Mouse (Mus musculus): ENCODE measurements around the gene Sco2. TPM values are rescaled to one million over a fixed set of nuclear protein-coding genes. Genes with fewer than 3 reads are reported as not detected.

Sco2 gene
- total RNA-seq, 2 experiments from 2014 or later = 29.0 to 30.9 TPM

GRCm38 (mm10) chr15:89373027-89373761 lies 452 bp downstream of the Sco2 start:
- peak; percentile 88 to 91 for DNase-seq

DNA sequence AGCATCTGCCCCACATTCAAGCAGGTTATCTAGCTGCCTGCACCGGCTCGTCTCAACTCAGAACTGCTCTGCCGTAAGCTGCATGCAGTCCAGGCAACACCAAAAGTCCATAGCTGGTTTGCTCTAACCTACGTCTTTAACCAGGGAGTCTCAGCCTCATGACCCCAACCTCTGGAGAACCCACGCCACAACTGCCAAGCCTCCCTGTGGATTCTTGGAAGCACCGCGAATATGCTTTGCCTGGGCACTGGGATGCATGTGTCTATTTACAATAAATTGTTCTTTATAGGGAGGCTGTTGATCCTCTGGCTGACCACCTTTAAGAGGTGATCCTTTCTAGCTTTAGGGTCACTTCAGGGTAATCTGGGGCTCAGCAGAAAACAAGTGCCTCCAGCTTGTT lies 1.1 kb downstream of the Sco2 start:
- DNase-seq = no peak

- no peak for DNase-seq
Observed at GRCm38 (mm10) chr15:89372068-89372467, 1.6 kb downstream of the Sco2 start.

GRCm38 (mm10) chr15:89365141-89365551 lies 8.5 kb downstream of the Sco2 start:
- no peak for DNase-seq

DNA sequence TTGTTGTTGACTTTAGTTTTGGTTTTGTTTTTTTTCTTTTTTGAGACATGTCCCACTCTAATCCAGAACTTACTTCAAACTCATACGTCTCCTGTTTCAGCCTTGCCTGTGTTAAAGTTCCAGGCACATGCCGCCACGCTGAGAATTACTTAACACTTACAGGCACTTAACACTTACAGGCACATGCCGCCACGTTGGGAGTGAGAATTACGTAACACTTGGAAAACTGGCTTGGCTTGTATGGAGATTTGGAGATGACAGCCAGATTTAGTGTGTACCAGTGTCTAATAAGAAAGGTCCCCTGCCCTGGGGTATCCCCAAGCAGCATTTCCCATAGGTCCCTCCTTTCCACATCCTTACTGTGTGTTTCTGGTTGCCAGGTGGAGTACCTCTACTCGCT lies 10.6 kb downstream of the Sco2 start:
- no peak for DNase-seq

GRCm38 (mm10) chr15:89358784-89359183 lies 14.9 kb downstream of the Sco2 start:
- DNase-seq = no peak

DNA sequence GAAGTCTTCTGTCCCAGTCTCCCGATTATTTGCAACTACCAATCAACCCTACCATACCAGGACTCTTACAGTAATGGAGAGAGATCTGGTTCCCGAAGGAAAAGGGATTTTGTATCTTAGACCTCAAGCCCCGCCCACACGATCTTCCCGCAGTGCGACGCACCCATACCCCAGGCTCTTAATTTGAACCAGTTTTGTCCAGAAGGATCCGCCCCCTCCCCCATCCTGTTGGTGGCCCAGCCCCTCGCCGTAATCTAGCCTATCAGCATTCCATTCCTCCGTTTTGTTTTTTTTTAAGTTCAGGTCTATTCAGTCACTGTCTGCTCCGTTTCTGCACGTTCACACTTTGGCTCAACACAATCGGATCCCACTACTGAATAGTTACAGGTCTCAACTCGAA lies 17.3 kb downstream of the Sco2 start:
- peak; percentile 42 to 43 for DNase-seq

- peak; percentile 96 to 99 for DNase-seq
Observed at GRCm38 (mm10) chr15:89355241-89356187, 18.1 kb downstream of the Sco2 start, which contains the start of the genes Lmf2 and Ncaph2. TSS of gene Lmf2 (minus strand) at chr15:89355659. TSS of gene Ncaph2 (plus strand) at chr15:89355719.

DNA sequence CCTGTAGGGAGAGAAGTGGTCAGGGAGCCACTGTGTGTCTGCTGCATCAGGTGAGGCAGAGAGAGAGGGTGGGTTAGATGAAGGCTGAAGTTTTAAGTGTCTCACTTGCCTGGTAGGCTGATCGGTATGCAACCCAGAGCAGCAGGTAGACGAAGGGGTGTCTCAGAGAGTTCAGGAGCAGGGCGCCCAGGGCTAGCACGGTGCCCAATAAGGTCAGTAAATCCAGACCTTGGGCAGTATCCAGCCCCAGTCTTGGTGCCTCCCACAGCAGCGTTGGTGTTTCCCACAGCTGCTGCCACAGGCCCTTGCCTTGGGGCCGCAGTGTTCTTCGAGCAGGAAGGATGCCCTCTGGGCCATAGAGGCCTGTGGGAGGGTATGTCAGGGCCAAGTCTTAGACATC lies 19.2 kb downstream of the Sco2 start:
- DNase-seq = no peak

DNA sequence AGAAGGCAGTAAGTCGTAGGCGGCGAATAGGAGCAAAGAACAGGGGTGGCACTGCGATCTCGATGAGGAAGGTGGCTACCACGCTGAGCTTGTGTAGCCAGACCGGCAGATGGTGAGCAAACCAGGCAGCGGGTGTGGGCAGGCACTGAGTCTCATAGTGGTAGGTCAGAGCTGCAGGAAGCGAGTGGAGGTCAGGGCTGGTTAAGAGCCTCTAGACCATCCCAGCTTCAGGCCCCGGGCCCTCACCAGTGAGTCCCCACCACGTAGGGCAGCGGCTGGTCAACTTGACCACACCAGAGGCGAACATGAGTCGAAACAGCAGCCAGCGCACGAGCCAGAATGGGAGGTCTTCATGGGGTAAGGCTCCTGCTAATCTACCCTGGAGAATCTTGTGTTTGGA lies 19.8 kb downstream of the Sco2 start:
- no peak for DNase-seq

DNA sequence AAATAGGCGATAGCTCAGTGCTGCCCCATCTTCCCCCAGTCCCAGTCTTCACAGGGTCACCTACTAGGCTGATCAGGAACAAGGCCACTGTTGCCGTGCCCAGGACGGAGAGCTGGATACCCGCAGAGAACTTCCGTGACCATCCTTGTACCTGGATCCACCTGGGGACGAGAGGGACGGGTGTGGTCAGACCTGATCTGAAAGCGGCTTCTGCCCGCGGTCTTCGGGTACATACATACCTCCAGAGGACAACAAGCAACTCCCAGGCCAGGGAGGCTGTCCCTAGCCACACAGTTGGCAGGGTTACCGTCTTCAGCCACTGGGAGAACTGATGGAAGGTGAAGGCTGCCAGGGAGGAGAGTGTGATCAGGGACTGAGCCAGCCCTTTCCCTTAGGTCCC lies 20.9 kb downstream of the Sco2 start:
- DNase-seq = no peak

- DNase-seq = no peak
Observed at GRCm38 (mm10) chr15:89352054-89352453, 21.6 kb downstream of the Sco2 start.

GRCm38 (mm10) chr15:89351302-89351701 lies 22.3 kb downstream of the Sco2 start:
- no peak for DNase-seq

GRCm38 (mm10) chr15:89350447-89350846 lies 23.2 kb downstream of the Sco2 start:
- peak; percentile 36 to 38 for DNase-seq

DNA sequence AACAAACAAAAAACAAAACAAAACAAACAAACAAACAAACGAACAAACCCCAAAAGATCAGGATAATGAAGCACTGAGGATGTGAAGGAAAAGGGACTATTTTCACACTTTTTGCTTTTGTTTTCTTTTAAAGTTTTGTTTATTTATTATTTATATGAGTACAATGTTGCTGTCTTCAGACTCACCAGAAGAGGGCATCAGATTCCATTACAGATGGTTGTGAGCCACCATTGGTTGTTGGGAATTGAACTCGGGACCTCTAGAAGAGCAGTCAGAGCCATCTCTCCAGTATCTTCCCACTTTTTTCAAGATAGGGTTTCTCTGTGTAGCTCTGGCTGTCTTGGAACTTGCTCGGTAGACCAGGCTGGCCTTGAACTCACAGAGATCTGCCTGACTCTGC lies 30.3 kb downstream of the Sco2 start:
- DNase-seq = no peak

GRCm38 (mm10) chr15:89341678-89342077 lies 32.0 kb downstream of the Sco2 start:
- no peak for DNase-seq

- DNase-seq = no peak
Observed at GRCm38 (mm10) chr15:89340136-89340535, 33.5 kb downstream of the Sco2 start.

- no peak for DNase-seq
Observed at GRCm38 (mm10) chr15:89339696-89340095, 34.0 kb downstream of the Sco2 start.

DNA sequence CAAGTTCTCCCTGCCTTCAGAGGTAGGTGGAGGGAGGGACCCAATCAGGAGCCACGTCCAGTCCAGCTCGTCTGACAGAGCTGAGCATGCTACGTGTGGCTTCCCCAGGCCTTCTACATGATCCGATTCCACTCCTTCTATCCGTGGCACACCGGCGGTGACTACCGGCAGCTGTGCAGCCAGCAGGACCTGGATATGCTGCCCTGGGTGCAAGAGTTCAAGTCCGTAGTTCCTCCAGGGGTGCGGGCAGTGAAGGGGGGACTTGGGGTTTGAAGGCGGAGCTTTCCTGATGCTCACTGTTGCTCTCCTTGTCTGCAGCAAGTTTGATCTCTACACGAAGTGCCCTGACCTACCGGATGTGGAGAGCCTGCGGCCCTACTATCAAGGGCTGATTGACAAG lies 37.2 kb downstream of the Sco2 start:
- DNase-seq = no peak

DNA sequence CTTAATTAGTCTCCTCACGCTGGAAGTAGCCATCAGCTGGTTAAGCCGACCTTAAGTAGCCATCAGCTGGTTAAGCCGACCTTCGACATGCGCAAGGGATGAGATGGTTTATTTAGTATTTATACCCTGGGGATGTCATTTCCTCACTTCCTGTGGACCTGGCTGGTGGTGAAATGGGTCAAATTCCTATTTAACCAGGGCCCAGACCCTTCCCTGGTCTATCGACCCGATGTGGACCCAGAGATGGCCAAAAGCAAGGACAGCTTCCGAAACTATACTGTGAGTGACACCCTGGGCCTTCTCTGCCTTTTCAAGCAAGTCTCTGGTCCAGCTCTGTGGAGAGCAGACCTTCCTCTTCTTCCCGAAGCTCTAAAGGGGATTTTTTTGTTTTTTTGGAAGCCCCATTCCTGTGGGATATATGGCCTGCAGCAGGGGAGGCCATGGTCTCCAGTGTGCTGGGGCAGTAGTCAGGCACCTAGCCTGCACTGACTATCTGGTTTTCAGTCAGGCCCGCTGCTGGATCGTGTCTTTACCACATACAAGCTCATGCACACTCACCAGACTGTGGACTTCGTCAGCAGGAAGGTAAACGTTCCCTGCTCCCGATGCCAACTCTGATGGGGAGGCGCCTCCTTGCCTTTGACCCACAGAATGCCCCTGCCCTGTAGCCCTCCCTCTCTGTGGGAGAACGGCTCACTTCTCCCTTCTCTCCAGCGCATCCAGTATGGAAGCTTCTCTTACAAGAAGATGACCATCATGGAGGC lies 38.7 kb downstream of the Sco2 start:
- no peak for DNase-seq

DNA sequence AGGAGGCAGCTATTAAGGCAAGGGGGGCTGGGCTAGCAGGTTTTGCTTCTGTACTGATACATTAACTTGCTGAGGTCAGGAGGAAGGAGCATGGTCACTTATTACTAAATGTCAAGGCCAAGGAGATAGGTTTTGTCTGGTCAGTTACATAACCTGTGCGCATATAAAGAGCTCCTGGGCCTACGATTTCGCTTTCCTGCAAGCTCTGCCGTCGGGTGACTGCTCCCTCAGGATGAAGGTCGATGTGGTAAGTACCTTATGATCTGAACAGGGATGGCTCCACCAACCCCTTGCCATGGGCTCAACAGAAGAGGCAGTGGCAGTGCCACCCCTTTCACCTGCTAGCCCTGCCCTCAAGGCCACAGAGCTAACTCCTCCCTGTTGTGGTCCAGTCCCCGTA lies 39.4 kb downstream of the Sco2 start, which contains the start of gene Miox:
Gene Miox, plus strand, starts transcription at position 128 of the 400 bp plus-strand sequence.
- no peak for DNase-seq

- DNase-seq = no peak
Observed at GRCm38 (mm10) chr15:89326441-89326840, 47.2 kb downstream of the Sco2 start.

Data from heart, adult 18-20 months (tissue).